Mouse (Mus musculus): Measurements from ENCODE around the gene Dnaja3.

Gene Dnaja3

GRCm38 (mm10) chr16:4607818-4608531 lies 31.8 kb upstream of the Dnaja3 start:
- DNase-seq (ENCODE audit: low spot score), result peak; percentile 59

- DNase-seq (ENCODE audit: low spot score), result no peak
Observed at GRCm38 (mm10) chr16:4608532-4609059, 31.2 kb upstream of the Dnaja3 start.

GRCm38 (mm10) chr16:4611193-4611592 lies 28.6 kb upstream of the Dnaja3 start:
- DNase-seq (ENCODE audit: low spot score), result no peak

GRCm38 (mm10) chr16:4611676-4612075 lies 28.1 kb upstream of the Dnaja3 start:
- no peak for DNase-seq (ENCODE audit: low spot score)

- no peak for DNase-seq (ENCODE audit: low spot score)
Observed at GRCm38 (mm10) chr16:4613736-4614135, 26.1 kb upstream of the Dnaja3 start.

- DNase-seq (ENCODE audit: low spot score), result no peak
Observed at GRCm38 (mm10) chr16:4614639-4615038, 25.1 kb upstream of the Dnaja3 start.

- DNase-seq (ENCODE audit: low spot score), result no peak
Observed at GRCm38 (mm10) chr16:4615297-4615696, 24.5 kb upstream of the Dnaja3 start.

- no peak for DNase-seq (ENCODE audit: low spot score)
Observed at GRCm38 (mm10) chr16:4616829-4617228, 23.0 kb upstream of the Dnaja3 start.

GRCm38 (mm10) chr16:4624074-4624473 lies 15.7 kb upstream of the Dnaja3 start:
- no peak for DNase-seq (ENCODE audit: low spot score)

- DNase-seq (ENCODE audit: low spot score), result peak; percentile 85
Observed at GRCm38 (mm10) chr16:4624481-4625110, 15.2 kb upstream of the Dnaja3 start, which contains the start of gene Pam16. TSS of gene Pam16 (minus strand) at chr16:4624988.

- no peak for DNase-seq (ENCODE audit: low spot score)
Observed at GRCm38 (mm10) chr16:4627105-4627504, 12.7 kb upstream of the Dnaja3 start.

- DNase-seq (ENCODE audit: low spot score), result no peak
Observed at GRCm38 (mm10) chr16:4628898-4629419, 10.8 kb upstream of the Dnaja3 start.

GRCm38 (mm10) chr16:4629950-4630349 lies 9.8 kb upstream of the Dnaja3 start:
- DNase-seq (ENCODE audit: low spot score), result peak; percentile 40

- DNase-seq (ENCODE audit: low spot score), result no peak
Observed at GRCm38 (mm10) chr16:4632050-4632449, 7.7 kb upstream of the Dnaja3 start.

- no peak for DNase-seq (ENCODE audit: low spot score)
Observed at GRCm38 (mm10) chr16:4633661-4634060, 6.1 kb upstream of the Dnaja3 start.

GRCm38 (mm10) chr16:4634681-4635080 lies 5.1 kb upstream of the Dnaja3 start:
- DNase-seq (ENCODE audit: low spot score), result no peak

GRCm38 (mm10) chr16:4635760-4636159 lies 4.0 kb upstream of the Dnaja3 start:
- no peak for DNase-seq (ENCODE audit: low spot score)

GRCm38 (mm10) chr16:4638891-4639390 lies 848 bp upstream of the Dnaja3 start:
- DNase-seq (ENCODE audit: low spot score), result no peak

- no peak for DNase-seq (ENCODE audit: low spot score)
Observed at GRCm38 (mm10) chr16:4640267-4641005, 647 bp downstream of the Dnaja3 start.

GRCm38 (mm10) chr16:4641119-4641838 lies 1.5 kb downstream of the Dnaja3 start:
- DNase-seq (ENCODE audit: low spot score), result no peak

- peak; percentile 85 for DNase-seq (ENCODE audit: low spot score)
Observed at GRCm38 (mm10) chr16:4642190-4642589, 2.4 kb downstream of the Dnaja3 start.

GRCm38 (mm10) chr16:4642937-4643336 lies 3.1 kb downstream of the Dnaja3 start:
- DNase-seq (ENCODE audit: low spot score), result no peak
